Mouse (Mus musculus) lung, postnatal 0 days (tissue): Measurements from ENCODE around the gene Rpl31.

Experiments
- CTCF ChIP-seq: IDR thresholded peaks from 2 replicates; pipeline ENCODE4 v1.5.1; 2016; ENCODE audit warnings: antibody characterized with exemption, mild to moderate bottlenecking
- EP300 ChIP-seq: IDR thresholded peaks from 2 replicates; pipeline ENCODE4 v1.6.1; 2016; ENCODE audit warnings: antibody characterized with exemption, mild to moderate bottlenecking, control low read depth

DNA sequence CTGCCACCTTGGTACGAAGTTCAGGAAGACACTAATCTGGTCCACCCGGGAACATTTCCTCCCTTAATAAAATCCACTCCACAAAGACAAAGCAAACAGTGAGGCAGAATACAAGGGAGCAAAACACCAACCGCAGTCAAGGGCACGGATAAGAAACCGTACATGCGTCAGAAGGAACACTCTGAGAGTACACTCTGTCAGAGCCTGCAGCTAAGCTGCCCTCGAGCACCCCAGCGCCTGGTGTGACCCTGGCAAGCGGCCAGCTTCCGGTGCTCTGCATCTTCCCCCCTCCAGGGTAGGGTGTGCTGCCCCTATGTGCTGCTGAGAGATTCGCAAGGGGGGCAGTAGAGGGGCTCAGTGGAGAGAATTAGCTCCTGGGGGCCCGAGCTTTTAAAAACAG lies 50.2 kb downstream of the Rpl31 start:
- TF ChIP-seq CTCF = peak; percentile 41; the same call in 1 of the 2 replicates
- TF ChIP-seq EP300 = peak; percentile 99
